Mouse (Mus musculus): Measurements from ENCODE around the gene Gm16451. TPM values are rescaled to one million over a fixed set of nuclear protein-coding genes. Genes with fewer than 3 reads are reported as not detected.
"Not testable (repeated sequence)": the region's sequence is repeated elsewhere in the genome, so short reads cannot be mapped to it uniquely, and the experiment has no call there.

Gene Gm16451
- total RNA-seq (2018; cell fraction: chromatin; rRNA removed), result not detected
- total RNA-seq (2018; cell fraction: cytosol; rRNA removed), result not detected
- not detected for total RNA-seq (2018; cell fraction: nucleus; rRNA removed)
- polyA plus RNA-seq (2018), result not detected in 3 replicates

DNA sequence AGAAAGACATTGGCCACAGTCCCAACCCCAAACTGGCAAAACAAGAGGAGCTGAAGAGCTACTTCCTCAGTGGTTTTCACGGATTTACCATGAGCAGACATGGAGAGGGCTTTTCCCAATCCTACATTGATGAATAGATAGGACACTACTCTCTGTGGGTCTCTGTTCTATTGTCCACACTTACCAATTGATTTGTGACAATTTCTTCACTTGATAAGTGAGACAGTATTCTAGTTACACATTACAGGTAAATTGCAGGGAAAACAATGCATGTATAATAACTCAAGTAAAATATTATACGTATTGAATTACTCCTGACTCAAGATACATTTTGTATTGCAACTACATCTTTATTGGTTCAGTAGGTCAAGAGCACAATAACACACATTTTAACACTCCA lies at the start of gene Gm16451:
Gene Gm16451 (minus strand): TSS at position 101 of the 400 bp plus-strand sequence.
- H3K27ac ChIP-seq; H3K36me3 ChIP-seq (ENCODE audit: inconsistent target); H3K4me3 ChIP-seq (ENCODE audit: inconsistent target); H3K79me2 ChIP-seq (ENCODE audit: inconsistent target): not testable (repeated sequence)
- no CpG with 5 or more reads among the region's 2 CpGs for WGBS (ENCODE audit: missing documents)

DNA sequence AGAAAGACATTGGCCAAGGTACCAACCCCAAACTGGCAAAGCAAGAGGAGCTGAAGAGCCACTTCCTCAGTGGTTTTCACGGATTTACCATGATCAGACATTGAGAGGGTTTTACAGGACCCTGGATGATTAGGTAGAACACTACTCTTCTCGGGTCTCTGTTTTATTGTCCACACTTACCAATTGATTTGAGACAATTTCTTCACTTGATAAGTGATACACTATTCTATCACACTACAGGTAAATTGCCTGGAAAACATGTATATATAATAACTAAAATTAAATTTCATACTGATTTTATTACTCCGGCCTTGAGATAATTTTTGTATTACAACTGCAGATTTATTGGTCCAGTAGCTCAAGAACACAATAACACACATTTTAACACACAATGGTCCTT lies 45.9 kb upstream of the Gm16451 start, which contains the start of gene Vmn1r142:
Gene Vmn1r142 (minus strand): TSS at position 101 of the 400 bp plus-strand sequence.
- not testable (repeated sequence) for H3K36me3 ChIP-seq (ENCODE audit: inconsistent target); H3K79me2 ChIP-seq (ENCODE audit: inconsistent target); H3K27ac ChIP-seq; H3K4me3 ChIP-seq (ENCODE audit: inconsistent target)
- WGBS (ENCODE audit: missing documents), result no CpG with 5 or more reads among the region's 3 CpGs

DNA sequence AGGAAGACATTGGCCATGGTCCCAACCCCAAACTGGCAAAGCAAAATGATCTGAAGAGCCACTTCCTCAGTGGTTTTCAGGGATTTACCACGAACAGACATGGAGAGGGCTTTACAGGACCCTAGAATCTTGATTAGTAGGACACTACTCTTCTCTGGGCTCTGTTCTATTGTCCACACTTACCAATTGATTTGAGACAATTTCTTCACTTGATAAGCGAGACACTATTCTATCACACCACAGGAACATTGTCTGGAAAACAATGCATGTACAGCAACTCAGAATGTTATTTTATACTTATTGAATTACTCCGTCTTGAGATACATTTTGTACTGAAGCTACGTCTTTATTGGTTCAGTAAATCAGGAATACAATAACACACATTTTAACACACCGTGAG lies 16.6 kb upstream of the Gm16451 start, which contains the start of gene Gm10666:
Gene Gm10666 (minus strand): TSS at position 101 of the 400 bp plus-strand sequence.
- not testable (repeated sequence) for H3K27ac ChIP-seq

DNA sequence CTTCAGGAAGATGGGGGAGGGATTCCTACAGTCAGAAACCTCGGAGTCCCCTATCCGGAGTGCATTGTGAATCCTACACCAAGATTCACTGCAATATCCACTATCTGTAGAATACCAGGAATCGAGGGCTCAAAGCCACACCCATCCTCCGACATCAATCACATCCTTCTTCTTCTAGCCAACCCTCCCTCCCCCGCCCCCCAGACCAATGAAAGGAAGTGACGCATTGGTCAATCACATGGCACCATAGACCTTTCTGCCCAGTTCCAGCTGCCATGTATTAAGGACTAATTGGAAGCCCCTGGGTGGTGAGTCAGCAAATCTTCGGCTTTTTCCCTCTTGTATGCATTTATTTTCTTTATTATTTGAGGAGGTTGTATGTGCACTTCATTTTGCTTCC lies 49.3 kb downstream of the Gm16451 start, which contains the start of gene Vmn1r139:
Gene Vmn1r139 (plus strand): TSS at position 301 of the 400 bp plus-strand sequence.
- H3K79me2 ChIP-seq (ENCODE audit: inconsistent target); H3K27ac ChIP-seq; H3K4me3 ChIP-seq (ENCODE audit: inconsistent target); H3K36me3 ChIP-seq (ENCODE audit: inconsistent target): not testable (repeated sequence)
- WGBS (ENCODE audit: missing documents), result no CpG with 5 or more reads among the region's 7 CpGs

More for the DNA sequence above, 16.6 kb upstream of the Gm16451 start, which contains the start of gene Gm10666:
- WGBS (ENCODE audit: missing documents), result no CpG with 5 or more reads among the region's 5 CpGs
- H3K36me3 ChIP-seq (ENCODE audit: inconsistent target); H3K4me3 ChIP-seq (ENCODE audit: inconsistent target); H3K79me2 ChIP-seq (ENCODE audit: inconsistent target): not testable (repeated sequence)

Other genes starting within 250 kb of the Gm16451 start
- gene Gm5891, start 197.0 kb downstream of the Gm16451 start, polyA plus RNA-seq (2018), result not detected in 3 replicates
- not detected in 3 replicates for gene Vmn1r137, start 123.7 kb downstream of the Gm16451 start, polyA plus RNA-seq (2018)
- gene Vmn1r138, start 89.3 kb downstream of the Gm16451 start, polyA plus RNA-seq (2018), result not detected in 3 replicates
- gene Gm6176, start 61.9 kb downstream of the Gm16451 start, polyA plus RNA-seq (2018), result not detected in 3 replicates
- gene Vmn1r139, start 49.2 kb downstream of the Gm16451 start, polyA plus RNA-seq (2018), result not detected in 3 replicates
- not detected in 3 replicates for gene Gm10666, start 16.5 kb upstream of the Gm16451 start, polyA plus RNA-seq (2018)
- not detected in 3 replicates for gene Vmn1r142, start 45.8 kb upstream of the Gm16451 start, polyA plus RNA-seq (2018)
- gene Vmn1r143, start 71.1 kb upstream of the Gm16451 start, polyA plus RNA-seq (2018), result not detected in 3 replicates
- gene Gm8653, start 83.0 kb upstream of the Gm16451 start, polyA plus RNA-seq (2018), result not detected in 3 replicates
- gene Gm8453, start 111.2 kb upstream of the Gm16451 start, polyA plus RNA-seq (2018), result not detected in 3 replicates
- gene Gm4187, start 211.5 kb upstream of the Gm16451 start, polyA plus RNA-seq (2018), result not detected in 3 replicates